Mouse (Mus musculus) ovary, postnatal 14 days (tissue): ENCODE measurements around the gene Gm42715.
A peak's percentile ranks its signal among the peaks of the same experiment; 100 is the strongest.

Source experiments
- DNase-seq: peaks from one replicate; pipeline ENCODE4 v3.0.0; 2022; ENCODE audit warnings: low spot score

Gene Gm42715

GRCm38 (mm10) chr7:127586149-127586548 lies 66.8 kb downstream of the Gm42715 start:
- DNase-seq = no peak

- DNase-seq = no peak
Observed at GRCm38 (mm10) chr7:127587196-127587595, 67.8 kb downstream of the Gm42715 start.

- DNase-seq = peak; percentile 84
Observed at GRCm38 (mm10) chr7:127588011-127588871, 68.9 kb downstream of the Gm42715 start, which contains the start of the genes Ccdc189 and Rnf40. Gene Ccdc189, minus strand, starts transcription at chr7:127588595. Gene Rnf40, plus strand, starts transcription at chr7:127588767.

GRCm38 (mm10) chr7:127588901-127589300 lies 69.5 kb downstream of the Gm42715 start:
- DNase-seq = no peak

- no peak for DNase-seq
Observed at GRCm38 (mm10) chr7:127589637-127590036, 70.3 kb downstream of the Gm42715 start.

- DNase-seq = no peak
Observed at GRCm38 (mm10) chr7:127591108-127591507, 71.7 kb downstream of the Gm42715 start.

GRCm38 (mm10) chr7:127592575-127592974 lies 73.2 kb downstream of the Gm42715 start:
- DNase-seq = no peak

- no peak for DNase-seq
Observed at GRCm38 (mm10) chr7:127596747-127597146, 77.4 kb downstream of the Gm42715 start.

- no peak for DNase-seq
Observed at GRCm38 (mm10) chr7:127600612-127601011, 81.2 kb downstream of the Gm42715 start.

- no peak for DNase-seq
Observed at GRCm38 (mm10) chr7:127601735-127602134, 82.4 kb downstream of the Gm42715 start.

- no peak for DNase-seq
Observed at GRCm38 (mm10) chr7:127602903-127603302, 83.5 kb downstream of the Gm42715 start.

GRCm38 (mm10) chr7:127604256-127604655 lies 84.9 kb downstream of the Gm42715 start:
- no peak for DNase-seq

- no peak for DNase-seq
Observed at GRCm38 (mm10) chr7:127607150-127607549, 87.8 kb downstream of the Gm42715 start.

GRCm38 (mm10) chr7:127611011-127611410 lies 91.6 kb downstream of the Gm42715 start:
- no peak for DNase-seq

GRCm38 (mm10) chr7:127611561-127611960 lies 92.2 kb downstream of the Gm42715 start:
- no peak for DNase-seq

- no peak for DNase-seq
Observed at GRCm38 (mm10) chr7:127613501-127613900, 94.1 kb downstream of the Gm42715 start.

GRCm38 (mm10) chr7:127614091-127614490 lies 94.7 kb downstream of the Gm42715 start:
- no peak for DNase-seq

GRCm38 (mm10) chr7:127614511-127614890 lies 95.1 kb downstream of the Gm42715 start:
- peak; percentile 44 for DNase-seq

- peak; percentile 76 for DNase-seq
Observed at GRCm38 (mm10) chr7:127614891-127615843, 95.8 kb downstream of the Gm42715 start, which contains the start of gene Zfp629. Gene Zfp629, minus strand, starts transcription at chr7:127615797.

GRCm38 (mm10) chr7:127616336-127616735 lies 97.0 kb downstream of the Gm42715 start:
- no peak for DNase-seq
